Mouse (Mus musculus): ENCODE measurements around the gene Gpr88.

Gene Gpr88

GRCm38 (mm10) chr3:116203942-116204341, 49.4 kb downstream of the Gpr88 start:
- no peak for DNase-seq (ENCODE audit: extremely low spot score, low read depth, low spot score)

GRCm38 (mm10) chr3:116200060-116200459, 53.2 kb downstream of the Gpr88 start:
- DNase-seq (ENCODE audit: extremely low spot score, low read depth, low spot score) = no peak
